Mouse (Mus musculus): ENCODE results near the gene Kcnt2.

Kcnt2 gene

GRCm38 (mm10) chr1:140245876-140246597 lies at the start of gene Kcnt2:
Kcnt2 (plus strand) TSS chr1:140246158.
- DNase-seq: no peak

- DNase-seq: no peak
Observed at GRCm38 (mm10) chr1:140205329-140205728, 40.6 kb upstream of the Kcnt2 start.

GRCm38 (mm10) chr1:140225221-140225620 lies 20.7 kb upstream of the Kcnt2 start:
- no peak for DNase-seq

- DNase-seq: no peak
Observed at GRCm38 (mm10) chr1:140226673-140227072, 19.3 kb upstream of the Kcnt2 start.

- DNase-seq: no peak
Observed at GRCm38 (mm10) chr1:140245465-140245864, 493 bp upstream of the Kcnt2 start.

GRCm38 (mm10) chr1:140264696-140265095 lies 18.7 kb downstream of the Kcnt2 start:
- DNase-seq: no peak

- DNase-seq: no peak
Observed at GRCm38 (mm10) chr1:140266047-140266446, 20.1 kb downstream of the Kcnt2 start.

- DNase-seq: no peak
Observed at GRCm38 (mm10) chr1:140266643-140267286, 20.8 kb downstream of the Kcnt2 start.

- no peak for DNase-seq
Observed at GRCm38 (mm10) chr1:140267288-140267687, 21.3 kb downstream of the Kcnt2 start.

GRCm38 (mm10) chr1:140273624-140274023 lies 27.7 kb downstream of the Kcnt2 start:
- no peak for DNase-seq

- DNase-seq: no peak
Observed at GRCm38 (mm10) chr1:140275813-140276212, 29.9 kb downstream of the Kcnt2 start.

GRCm38 (mm10) chr1:140293140-140293539 lies 47.2 kb downstream of the Kcnt2 start:
- no peak for DNase-seq

- no peak for DNase-seq
Observed at GRCm38 (mm10) chr1:140295482-140295881, 49.5 kb downstream of the Kcnt2 start.

- no peak for DNase-seq
Observed at GRCm38 (mm10) chr1:140304244-140304643, 58.3 kb downstream of the Kcnt2 start.

- DNase-seq: no peak
Observed at GRCm38 (mm10) chr1:140305344-140305743, 59.4 kb downstream of the Kcnt2 start.

GRCm38 (mm10) chr1:140306339-140306738 lies 60.4 kb downstream of the Kcnt2 start:
- no peak for DNase-seq

- DNase-seq: no peak
Observed at GRCm38 (mm10) chr1:140310739-140311138, 64.8 kb downstream of the Kcnt2 start.

GRCm38 (mm10) chr1:140325088-140325487 lies 79.1 kb downstream of the Kcnt2 start:
- DNase-seq: no peak

GRCm38 (mm10) chr1:140326709-140327108 lies 80.8 kb downstream of the Kcnt2 start:
- DNase-seq: no peak

- no peak for DNase-seq
Observed at GRCm38 (mm10) chr1:140333702-140334101, 87.7 kb downstream of the Kcnt2 start.

- no peak for DNase-seq
Observed at GRCm38 (mm10) chr1:140338417-140338816, 92.5 kb downstream of the Kcnt2 start.

GRCm38 (mm10) chr1:140339368-140339767 lies 93.4 kb downstream of the Kcnt2 start:
- no peak for DNase-seq

GRCm38 (mm10) chr1:140364787-140365186 lies 118.8 kb downstream of the Kcnt2 start:
- no peak for DNase-seq

GRCm38 (mm10) chr1:140373532-140373931 lies 127.6 kb downstream of the Kcnt2 start:
- DNase-seq: no peak

GRCm38 (mm10) chr1:140378791-140379190 lies 132.8 kb downstream of the Kcnt2 start:
- no peak for DNase-seq

Data from cerebellum, adult 18-20 months (tissue).